Mouse (Mus musculus) liver, postnatal 0 days (tissue): ENCODE data around the gene Prss8. TPM values are rescaled to one million over a fixed set of nuclear protein-coding genes. Genes with fewer than 3 reads are reported as not detected.
A peak's percentile ranks its signal among the peaks of the same experiment; 100 is the strongest.
"Not testable (repeated sequence)": the region's sequence is repeated elsewhere in the genome, so short reads cannot be mapped to it uniquely, and the experiment has no call there.

Experiments used
- ATAC-seq: fragments of 200-750 bp; cut with Nextera tagmentation; 2 replicates; pipeline ENCODE4 v1.8.0; 2017; ENCODE audit warnings: mild to moderate bottlenecking, moderate library complexity
- DNase-seq: peaks from one replicate; pipeline ENCODE4 v3.0.0-alpha.2; 2016
- H3K27ac ChIP-seq: fragments of 300-500 bp; sonication (generic); 2 replicates; pipeline ENCODE4 v1.5.1; 2014; ENCODE audit warnings: antibody characterized with exemption, moderate library complexity, mild to moderate bottlenecking, low read depth
- H3K27me3 ChIP-seq: fragments of 300-500 bp; sonication (generic); 2 replicates; pipeline ENCODE4 v1.6.1; 2014; ENCODE audit warnings: low read length, control low read depth, mixed read lengths; ENCODE audit not compliant: insufficient read depth
- H3K36me3 ChIP-seq: fragments of 300-500 bp; sonication (generic); replicated peaks from 2 replicates; pipeline ENCODE4 v1.6.1; 2014; ENCODE audit warnings: mild to moderate bottlenecking, control low read depth, low read length, moderate library complexity, mixed read lengths; ENCODE audit not compliant: insufficient read depth
- H3K4me1 ChIP-seq: fragments of 300-500 bp; sonication (generic); 2 replicates; pipeline ENCODE4 v1.6.1; 2014; ENCODE audit warnings: antibody characterized with exemption, mild to moderate bottlenecking, control low read depth; ENCODE audit not compliant: insufficient read depth
- H3K4me2 ChIP-seq: fragments of 300-500 bp; sonication (generic); 2 replicates; pipeline ENCODE4 v1.6.1; 2014; ENCODE audit warnings: low read depth, mild to moderate bottlenecking, low read length, moderate library complexity, mixed read lengths
- H3K4me3 ChIP-seq: fragments of 300-500 bp; sonication (generic); 2 replicates; pipeline ENCODE4 v1.5.1; 2014; ENCODE audit warnings: low read depth, low read length
- H3K9ac ChIP-seq: fragments of 300-500 bp; sonication (generic); replicated peaks from 2 replicates; pipeline ENCODE4 v1.6.1; 2014; ENCODE audit warnings: mild to moderate bottlenecking, moderate library complexity
- H3K9me3 ChIP-seq: fragments of 300-500 bp; sonication (generic); 2 replicates; pipeline ENCODE4 v1.6.1; 2016; ENCODE audit warnings: mild to moderate bottlenecking, control low read depth, low read length, mixed read lengths
- CTCF ChIP-seq: sonication (generic); IDR thresholded peaks from 2 replicates; pipeline ENCODE4 v1.5.1; 2016; ENCODE audit warnings: antibody characterized with exemption, low read depth
- EP300 ChIP-seq: IDR thresholded peaks from 2 replicates; pipeline ENCODE4 v1.6.1; 2016; ENCODE audit warnings: antibody characterized with exemption, low read depth, mild to moderate bottlenecking
- WGBS: fragments of 180-500 bp; shearing (Covaris S2); extraction: QIAGEN DNeasy Blood & Tissue Kit; methylation state at CpG from one replicate; pipeline ENCODE4 v1.1.7; 2014; ENCODE audit not compliant: insufficient replicate concordance; 5-methylcytosine and 5-hydroxymethylcytosine counted together
- polyA plus RNA-seq: library from polyadenylated mRNA; unstranded; fragments of >200 nt; fragmentation: Nextera tagmentation; extraction: Ambion mirVana; gene quantifications from 2 replicates; pipeline ENCODE4 v1.2.1, GENCODE M21; 2015

Gene Prss8
- polyA plus RNA-seq, 1 experiment from 2014 or later, result 13.7 TPM

- Histone ChIP-seq H3K36me3 (peaks cover 19% of the 10 kb centered on the region), H3K27me3 (no peaks in the 10 kb centered on the region), H3K4me2 (peak overlapping the region; percentile 82), H3K9ac (peak overlapping the region; percentile 90), H3K27ac (peak overlapping the region; percentile 94), H3K4me3 (peak overlapping the region; percentile 82), H3K9me3 (no peaks in the 10 kb centered on the region), H3K4me1 (peaks cover 18% of the 10 kb centered on the region)
- no peak for TF ChIP-seq CTCF
- TF ChIP-seq EP300, result no peak
- WGBS, result 18% methylated on average over 10 of the region's 10 CpGs
- no peak for DNase-seq
- no peak for ATAC-seq
Observed at GRCm38 (mm10) chr7:127966371-127966918, 36.5 kb upstream of the Prss8 start.

GRCm38 (mm10) chr7:127959364-127959763 lies 29.5 kb upstream of the Prss8 start:
- ATAC-seq (no peak), DNase-seq (no peak)
- TF ChIP-seq CTCF (no peak), EP300 (no peak)
- no peaks in the 10 kb centered on the region for H3K36me3 ChIP-seq
- H3K27ac ChIP-seq, result no peak overlapping the region
- H3K9ac ChIP-seq, result no peak overlapping the region
- no peak overlapping the region for H3K4me2 ChIP-seq
- H3K4me1 ChIP-seq, result no peaks in the 10 kb centered on the region
- no peak overlapping the region for H3K4me3 ChIP-seq
- 60% methylated on average over 5 of the region's 5 CpGs for WGBS
- H3K9me3 ChIP-seq, result no peaks in the 10 kb centered on the region
- H3K27me3 ChIP-seq, result no peaks in the 10 kb centered on the region

- no peaks in the 10 kb centered on the region for H3K27me3 ChIP-seq
- no peak overlapping the region for H3K27ac ChIP-seq
- H3K36me3 ChIP-seq, result no peaks in the 10 kb centered on the region
- no peak for ATAC-seq
- H3K4me3 ChIP-seq, result no peak overlapping the region
- no peak for TF ChIP-seq EP300
- TF ChIP-seq CTCF, result no peak
- DNase-seq, result no peak
- WGBS, result 20% methylated on average over 13 of the region's 13 CpGs
- H3K4me2 ChIP-seq, result 0 out of 2 replicates have a peak overlapping the region, but pooled peaks have one; percentile 4
- no peaks in the 10 kb centered on the region for H3K9me3 ChIP-seq
- H3K4me1 ChIP-seq, result no peaks in the 10 kb centered on the region
- H3K9ac ChIP-seq, result no peak overlapping the region
Observed at GRCm38 (mm10) chr7:127952864-127953581, 23.1 kb upstream of the Prss8 start.

GRCm38 (mm10) chr7:127946470-127947023 lies 16.6 kb upstream of the Prss8 start, which contains the start of gene Prss36:
TSS of gene Prss36 (minus strand) at chr7:127946725.
- no peak within 1 kb of the TSS for H3K4me3 ChIP-seq
- no peak for DNase-seq
- no peaks in the 10 kb centered on the region for H3K36me3 ChIP-seq
- WGBS, result 73% methylated on average over 6 of the region's 6 CpGs
- H3K4me2 ChIP-seq, result no peak within 1 kb of the TSS
- ATAC-seq, result no peak
- no peaks in the 10 kb centered on the region for H3K4me1 ChIP-seq
- H3K9me3 ChIP-seq, result no peaks in the 10 kb centered on the region
- H3K9ac ChIP-seq, result no peak within 1 kb of the TSS
- peaks cover 12% of the 10 kb centered on the region; the same call in 1 of the 2 replicates for H3K27me3 ChIP-seq
- H3K27ac ChIP-seq, result no peak within 1 kb of the TSS
- TF ChIP-seq CTCF (no peak), EP300 (no peak)

- H3K9me3 ChIP-seq, result no peaks in the 10 kb centered on the region
- ATAC-seq (no peak), DNase-seq (peak; percentile 13)
- peaks cover 12% of the 10 kb centered on the region; the same call in 1 of the 2 replicates for H3K27me3 ChIP-seq
- no peak overlapping the region for H3K27ac ChIP-seq
- no peaks in the 10 kb centered on the region for H3K36me3 ChIP-seq
- 19% methylated on average over 23 of the region's 23 CpGs for WGBS
- no peaks in the 10 kb centered on the region for H3K4me1 ChIP-seq
- H3K9ac ChIP-seq, result no peak overlapping the region
- no peak overlapping the region for H3K4me2 ChIP-seq
- TF ChIP-seq CTCF (no peak), EP300 (no peak)
- H3K4me3 ChIP-seq, result no peak overlapping the region
Observed at GRCm38 (mm10) chr7:127944614-127945013, 14.7 kb upstream of the Prss8 start.

DNA sequence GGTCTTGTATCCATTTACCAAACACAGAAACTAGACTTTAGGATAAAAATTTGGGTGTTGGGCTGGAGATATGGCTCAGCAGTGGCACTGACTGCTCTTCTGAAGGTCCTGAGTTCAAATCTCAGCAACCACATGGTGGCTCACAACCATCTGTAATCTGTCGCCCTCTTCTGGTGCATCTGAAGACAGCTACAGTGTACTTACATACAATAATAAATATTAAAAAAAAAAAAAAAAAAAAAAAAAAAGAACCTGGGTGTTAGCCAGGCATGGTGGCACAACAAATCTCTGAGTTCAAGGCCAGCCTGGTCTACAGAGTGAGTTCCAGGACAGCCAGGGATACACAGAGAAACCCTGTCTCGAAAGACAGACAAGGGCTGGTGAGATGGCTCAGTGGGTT lies 12.2 kb upstream of the Prss8 start:
- ATAC-seq, result not testable (repeated sequence)

More for the DNA sequence above, 12.2 kb upstream of the Prss8 start:
- 43% methylated on average over 2 of the region's 2 CpGs for WGBS
- not testable (repeated sequence) for H3K4me3 ChIP-seq, H3K9me3 ChIP-seq, H3K36me3 ChIP-seq, DNase-seq, H3K4me1 ChIP-seq, H3K9ac ChIP-seq, H3K27ac ChIP-seq, H3K4me2 ChIP-seq
- H3K27me3 ChIP-seq, result peaks cover 12% of the 10 kb centered on the region; the same call in 1 of the 2 replicates
- TF ChIP-seq CTCF, result peak; percentile 36
